Mouse (Mus musculus): ENCODE results near the gene Ldah. TPM values are rescaled to one million over a fixed set of nuclear protein-coding genes. Genes with fewer than 3 reads are reported as not detected.
"Not testable (repeated sequence)": the region's sequence is repeated elsewhere in the genome, so short reads cannot be mapped to it uniquely, and the experiment has no call there.

Ldah gene
- 4.8 and 11.4 TPM in 2 replicates for polyA plus RNA-seq (2012; rRNA removed)

DNA sequence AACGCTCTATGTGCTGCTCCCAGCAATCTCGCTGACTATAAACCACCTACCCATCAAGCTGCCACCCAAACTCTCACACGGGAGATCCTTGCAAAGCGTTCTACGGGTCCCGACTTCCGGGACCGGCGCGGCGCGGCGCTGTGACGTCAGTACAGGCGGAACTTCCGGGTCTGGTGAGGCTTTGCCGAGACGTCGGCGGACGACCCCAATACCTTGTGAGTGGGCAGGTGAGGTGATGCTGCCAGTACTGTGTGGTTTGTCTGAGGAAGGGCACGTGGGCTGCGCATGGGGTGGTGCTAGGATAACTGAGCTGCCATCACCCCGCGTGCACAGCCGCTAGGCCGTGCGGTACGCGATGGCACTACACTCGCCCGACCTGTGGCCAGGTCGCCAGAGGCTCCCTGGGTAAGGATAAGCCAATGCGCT lies at the start of gene Ldah:
TSS of gene Ldah (plus strand) at position 130 of the 426 bp plus-strand sequence.
- TF ChIP-seq CTCF (IDR thresholded peaks at IDR 0.05; ENCODE audit: extremely low read depth, insufficient read length, insufficient replicate concordance, low read depth, low read length) (peak; percentile 62; the same call in 1 of the 2 replicates), POLR2A (IDR thresholded peaks at IDR 0.05; ENCODE audit: low read depth, low read length) (peak; percentile 26; the same call in 1 of the 2 replicates)
- no peaks in the 10 kb centered on the region for H3K4me1 ChIP-seq (ENCODE audit: control insufficient read depth, insufficient read depth, insufficient read length, low read length)
- peak within 1 kb of the TSS; percentile 53 for H3K27ac ChIP-seq (ENCODE audit: insufficient read depth, low read depth, low read length)
- under 1% methylated on average over 34 of the region's 34 CpGs for WGBS
- H3K4me3 ChIP-seq (ENCODE audit: low read depth, low read length), result peak within 1 kb of the TSS; percentile 74
- no peaks in the 10 kb centered on the region for H3K36me3 ChIP-seq (ENCODE audit: control insufficient read depth, insufficient read depth, low read length)
- no peaks in the 10 kb centered on the region for H3K27me3 ChIP-seq (ENCODE audit: control insufficient read depth, insufficient read depth, low read length)

DNA sequence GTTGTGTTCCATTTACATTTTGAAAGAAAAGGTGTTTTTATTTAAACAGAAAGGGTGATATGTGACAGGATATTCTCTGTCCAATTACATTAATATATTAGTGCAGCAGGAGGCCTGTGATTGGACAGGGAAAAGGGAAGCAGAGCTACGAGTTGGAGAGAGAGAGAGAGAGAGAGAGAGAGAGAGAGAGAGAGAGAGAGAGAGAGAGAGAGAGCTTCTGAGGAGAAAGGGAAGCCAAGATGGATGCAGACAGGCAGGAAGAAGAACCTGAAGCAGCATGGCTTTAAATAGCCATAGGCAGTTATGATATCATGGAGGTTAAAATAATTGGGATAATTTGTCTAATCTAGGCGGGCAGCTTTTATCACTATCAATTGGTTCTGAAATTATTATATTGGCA lies 40.2 kb upstream of the Ldah start:
- Histone ChIP-seq H3K4me1 (ENCODE audit: control insufficient read depth, insufficient read depth, insufficient read length, low read length) (no peaks in the 10 kb centered on the region), H3K36me3 (ENCODE audit: control insufficient read depth, insufficient read depth, low read length) (no peaks in the 10 kb centered on the region), H3K27ac (ENCODE audit: insufficient read depth, low read depth, low read length) (no peak overlapping the region), H3K4me3 (ENCODE audit: low read depth, low read length) (no peak overlapping the region), H3K27me3 (ENCODE audit: control insufficient read depth, insufficient read depth, low read length) (no peaks in the 10 kb centered on the region)
- no peak for TF ChIP-seq CTCF (IDR thresholded peaks at IDR 0.05; ENCODE audit: extremely low read depth, insufficient read length, insufficient replicate concordance, low read depth, low read length)
- TF ChIP-seq POLR2A (IDR thresholded peaks at IDR 0.05; ENCODE audit: low read depth, low read length), result no peak
- WGBS, result 37% methylated on average over 2 of the region's 2 CpGs

DNA sequence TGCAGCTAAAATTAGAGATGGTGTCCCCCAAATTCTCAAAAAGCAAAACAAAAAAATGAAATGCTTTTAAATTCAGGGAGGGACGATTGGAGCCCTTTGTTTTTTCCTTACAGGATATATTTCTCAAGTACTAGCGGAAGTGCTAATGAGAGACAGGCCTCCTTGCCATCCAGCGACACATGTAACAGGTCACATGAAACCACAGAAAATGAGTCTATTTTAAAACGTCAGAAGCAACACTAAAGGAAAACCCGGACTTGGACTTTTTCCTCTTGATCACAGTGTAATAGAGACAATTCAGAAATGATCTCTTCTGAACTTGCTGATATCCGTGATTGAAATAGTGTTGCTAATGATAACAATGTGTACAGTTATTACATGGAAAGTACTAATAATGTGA lies 27.0 kb upstream of the Ldah start:
- Histone ChIP-seq H3K4me1 (ENCODE audit: control insufficient read depth, insufficient read depth, insufficient read length, low read length) (no peaks in the 10 kb centered on the region), H3K4me3 (ENCODE audit: low read depth, low read length) (no peak overlapping the region), H3K27ac (ENCODE audit: insufficient read depth, low read depth, low read length) (no peak overlapping the region), H3K27me3 (ENCODE audit: control insufficient read depth, insufficient read depth, low read length) (no peaks in the 10 kb centered on the region), H3K36me3 (ENCODE audit: control insufficient read depth, insufficient read depth, low read length) (no peaks in the 10 kb centered on the region)
- WGBS, result 50% methylated on average over 6 of the region's 6 CpGs
- TF ChIP-seq CTCF (IDR thresholded peaks at IDR 0.05; ENCODE audit: extremely low read depth, insufficient read length, insufficient replicate concordance, low read depth, low read length) (no peak), POLR2A (IDR thresholded peaks at IDR 0.05; ENCODE audit: low read depth, low read length) (no peak)

DNA sequence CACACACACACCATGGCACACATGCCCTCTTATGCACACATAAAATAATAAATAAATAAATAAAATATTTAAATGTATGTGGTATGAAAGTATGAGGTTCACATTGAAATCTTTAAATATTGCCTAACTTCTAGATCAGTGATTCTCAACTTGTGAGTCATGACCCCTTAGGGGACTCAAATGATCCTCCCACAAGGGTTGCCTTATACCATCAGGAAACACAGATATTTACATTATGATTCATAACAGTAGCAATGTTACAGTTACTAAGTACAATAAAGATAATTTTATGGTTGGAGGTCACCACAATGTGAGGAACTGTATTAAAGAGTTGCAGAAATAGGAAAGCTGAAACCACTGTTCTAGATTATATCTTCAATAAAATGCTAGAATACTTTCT lies 26.2 kb upstream of the Ldah start:
- TF ChIP-seq CTCF (IDR thresholded peaks at IDR 0.05; ENCODE audit: extremely low read depth, insufficient read length, insufficient replicate concordance, low read depth, low read length), result no peak
- no peak for TF ChIP-seq POLR2A (IDR thresholded peaks at IDR 0.05; ENCODE audit: low read depth, low read length)

DNA sequence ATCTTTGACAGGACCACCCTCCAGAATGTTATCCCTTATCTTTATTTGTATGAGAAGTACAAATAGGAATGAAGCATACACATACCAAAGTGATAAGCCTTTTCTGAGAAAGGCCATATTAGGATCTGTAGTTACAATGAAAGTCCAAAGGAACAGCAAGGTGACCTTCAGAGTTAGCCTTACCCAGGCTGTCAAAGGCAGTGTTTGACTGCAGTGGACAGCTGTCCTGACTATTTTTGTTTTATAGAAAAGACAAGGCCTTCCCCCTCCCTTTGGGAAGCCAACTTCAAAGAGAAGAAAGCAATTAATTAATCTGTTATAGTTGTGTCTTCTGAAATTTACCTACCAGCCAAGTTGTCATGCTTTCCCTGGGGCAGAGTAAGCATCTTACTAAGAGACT lies 23.4 kb upstream of the Ldah start:
- no peaks in the 10 kb centered on the region for H3K36me3 ChIP-seq (ENCODE audit: control insufficient read depth, insufficient read depth, low read length)
- H3K4me1 ChIP-seq (ENCODE audit: control insufficient read depth, insufficient read depth, insufficient read length, low read length), result no peaks in the 10 kb centered on the region

More for the DNA sequence above, 26.2 kb upstream of the Ldah start:
- Histone ChIP-seq H3K4me3 (ENCODE audit: low read depth, low read length) (no peak overlapping the region), H3K27ac (ENCODE audit: insufficient read depth, low read depth, low read length) (no peak overlapping the region), H3K27me3 (ENCODE audit: control insufficient read depth, insufficient read depth, low read length) (no peaks in the 10 kb centered on the region), H3K4me1 (ENCODE audit: control insufficient read depth, insufficient read depth, insufficient read length, low read length) (no peaks in the 10 kb centered on the region), H3K36me3 (ENCODE audit: control insufficient read depth, insufficient read depth, low read length) (no peaks in the 10 kb centered on the region)

DNA sequence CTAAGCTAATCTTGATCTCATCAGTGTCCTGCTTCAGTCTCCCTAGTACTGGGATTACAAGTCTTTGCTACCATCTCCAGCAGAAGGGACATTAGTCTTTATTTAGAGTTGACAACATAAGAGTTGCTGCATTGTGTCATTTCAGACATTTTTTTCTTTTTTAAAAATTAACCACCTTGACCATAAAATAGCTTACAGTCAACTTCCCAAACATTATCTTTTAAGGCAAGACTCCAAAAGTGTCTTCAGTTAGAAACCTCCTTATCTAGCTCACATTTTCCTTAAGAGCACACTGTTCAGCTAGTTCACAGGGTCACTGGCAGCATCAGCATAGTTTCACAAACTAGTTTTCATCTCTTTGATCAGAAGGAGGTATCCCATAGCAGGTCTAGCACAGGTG lies 19.7 kb upstream of the Ldah start:
- no peaks in the 10 kb centered on the region; the same call in 1 of the 2 replicates for H3K4me1 ChIP-seq (ENCODE audit: control insufficient read depth, insufficient read depth, insufficient read length, low read length)
- no peak overlapping the region for H3K27ac ChIP-seq (ENCODE audit: insufficient read depth, low read depth, low read length)
- TF ChIP-seq POLR2A (IDR thresholded peaks at IDR 0.05; ENCODE audit: low read depth, low read length) (no peak), CTCF (IDR thresholded peaks at IDR 0.05; ENCODE audit: extremely low read depth, insufficient read length, insufficient replicate concordance, low read depth, low read length) (no peak)
- no peaks in the 10 kb centered on the region for H3K27me3 ChIP-seq (ENCODE audit: control insufficient read depth, insufficient read depth, low read length)
- no peak overlapping the region for H3K4me3 ChIP-seq (ENCODE audit: low read depth, low read length)
- H3K36me3 ChIP-seq (ENCODE audit: control insufficient read depth, insufficient read depth, low read length), result no peaks in the 10 kb centered on the region

More for the DNA sequence above, 23.4 kb upstream of the Ldah start:
- Histone ChIP-seq H3K27ac (ENCODE audit: insufficient read depth, low read depth, low read length) (no peak overlapping the region), H3K27me3 (ENCODE audit: control insufficient read depth, insufficient read depth, low read length) (no peaks in the 10 kb centered on the region), H3K4me3 (ENCODE audit: low read depth, low read length) (no peak overlapping the region)
- no peak for TF ChIP-seq CTCF (IDR thresholded peaks at IDR 0.05; ENCODE audit: extremely low read depth, insufficient read length, insufficient replicate concordance, low read depth, low read length)
- no peak for TF ChIP-seq POLR2A (IDR thresholded peaks at IDR 0.05; ENCODE audit: low read depth, low read length)

DNA sequence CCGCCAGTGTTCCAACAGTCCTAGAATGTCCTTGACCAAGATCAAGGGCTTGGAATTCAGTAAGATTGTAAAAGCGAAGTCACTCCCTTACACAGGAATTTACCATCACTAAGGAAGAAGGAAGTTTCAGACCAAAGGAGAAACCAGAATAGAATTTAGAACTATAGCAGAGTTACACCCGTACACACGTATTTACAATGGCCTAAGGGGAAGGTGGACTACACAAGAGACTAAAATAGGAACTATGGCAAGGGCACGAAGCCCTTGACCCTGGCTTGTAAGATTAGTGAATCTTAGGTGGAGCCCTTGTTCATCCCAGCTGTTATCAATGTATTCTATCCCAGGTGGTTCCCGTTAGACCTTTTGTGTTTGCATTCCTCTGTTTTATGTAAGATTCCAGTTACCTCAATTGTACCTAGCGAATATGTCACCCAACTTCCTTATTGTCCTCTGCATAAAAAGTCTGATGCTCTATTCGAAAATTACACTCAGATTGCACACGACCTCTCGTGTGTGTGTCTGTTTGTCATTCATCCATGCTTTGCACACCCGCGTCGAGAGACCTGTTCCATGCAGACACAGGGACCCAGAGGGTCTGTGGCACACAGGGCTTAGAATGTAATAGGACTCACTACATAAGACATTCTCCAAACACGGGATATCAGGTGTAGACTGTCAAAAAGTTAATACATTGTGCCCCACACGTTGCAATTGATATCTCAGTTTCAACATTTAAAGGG lies 18.9 kb upstream of the Ldah start:
- WGBS, result 77% methylated on average over 15 of the region's 15 CpGs
- H3K27ac ChIP-seq (ENCODE audit: insufficient read depth, low read depth, low read length); H3K4me1 ChIP-seq (ENCODE audit: control insufficient read depth, insufficient read depth, insufficient read length, low read length); H3K27me3 ChIP-seq (ENCODE audit: control insufficient read depth, insufficient read depth, low read length); H3K36me3 ChIP-seq (ENCODE audit: control insufficient read depth, insufficient read depth, low read length); H3K4me3 ChIP-seq (ENCODE audit: low read depth, low read length): not testable (repeated sequence)
